Mouse (Mus musculus) embryonic facial prominence, embryonic 15.5 days (tissue): ENCODE data around the gene U2af2. TPM values are rescaled to one million over a fixed set of nuclear protein-coding genes. Genes with fewer than 3 reads are reported as not detected.
"Not testable (repeated sequence)": the region's sequence is repeated elsewhere in the genome, so short reads cannot be mapped to it uniquely, and the experiment has no call there.

Experiments used
- ATAC-seq: fragments of 200-750 bp; cut with Nextera tagmentation; 2 replicates; pipeline ENCODE4 v1.8.0; 2017; ENCODE audit warnings: low read depth, moderate TSS enrichment; ENCODE audit not compliant: insufficient number of reproducible peaks, low FRiP score, low TSS enrichment
- H3K27ac ChIP-seq: fragments of 300-500 bp; sonication (generic); replicated peaks from 2 replicates; pipeline ENCODE4 v1.5.1; 2015; ENCODE audit warnings: mild to moderate bottlenecking, inconsistent platforms
- H3K27me3 ChIP-seq: fragments of 300-500 bp; sonication (generic); 2 replicates; pipeline ENCODE4 v1.6.1; 2015; ENCODE audit warnings: inconsistent platforms
- H3K36me3 ChIP-seq: fragments of 300-500 bp; sonication (generic); 2 replicates; pipeline ENCODE4 v1.6.1; 2015; ENCODE audit warnings: mild to moderate bottlenecking, inconsistent platforms
- H3K4me1 ChIP-seq: fragments of 300-500 bp; sonication (generic); 2 replicates; pipeline ENCODE4 v1.6.1; 2015; ENCODE audit warnings: inconsistent platforms
- H3K4me2 ChIP-seq: fragments of 300-500 bp; sonication (generic); replicated peaks from 2 replicates; pipeline ENCODE4 v1.6.1; 2015; ENCODE audit warnings: mild to moderate bottlenecking, inconsistent platforms
- H3K4me3 ChIP-seq: fragments of 300-500 bp; sonication (generic); replicated peaks from 2 replicates; pipeline ENCODE4 v1.5.1; 2015; ENCODE audit warnings: mild to moderate bottlenecking, inconsistent platforms
- H3K9ac ChIP-seq: fragments of 300-500 bp; sonication (generic); 2 replicates; pipeline ENCODE4 v1.6.1; 2015; ENCODE audit warnings: inconsistent platforms
- H3K9me3 ChIP-seq: fragments of 300-500 bp; sonication (generic); replicated peaks from 2 replicates; pipeline ENCODE4 v1.6.1; 2016; ENCODE audit warnings: inconsistent platforms
- WGBS: fragments of 180-500 bp; shearing (Covaris S2); methylation state at CpG from one replicate; pipeline ENCODE4 v1.1.7; 2015; 5-methylcytosine and 5-hydroxymethylcytosine counted together
- polyA plus RNA-seq: library from polyadenylated mRNA; unstranded; fragments of >200 nt; fragmentation: Nextera tagmentation; extraction: Ambion mirVana; gene quantifications from 2 replicates; pipeline ENCODE4 v1.2.1, GENCODE M21; 2015

Gene U2af2
- polyA plus RNA-seq, 1 experiment from 2014 or later = 116 TPM

- no peak for ATAC-seq
- Histone ChIP-seq H3K27ac (no peak overlapping the region), H3K4me3 (no peak overlapping the region), H3K27me3 (no peaks in the 10 kb centered on the region), H3K9ac (no peak overlapping the region), H3K9me3 (no peaks in the 10 kb centered on the region), H3K36me3 (peaks cover 64% of the 10 kb centered on the region), H3K4me2 (no peak overlapping the region), H3K4me1 (peaks cover 19% of the 10 kb centered on the region)
- 87% methylated on average over 2 of the region's 2 CpGs for WGBS
Measured at GRCm38 (mm10) chr7:5076931-5077330, 15.0 kb downstream of the U2af2 start.

GRCm38 (mm10) chr7:5079365-5080009 lies 17.5 kb downstream of the U2af2 start:
- H3K36me3 ChIP-seq = peaks cover 38% of the 10 kb centered on the region
- peaks cover 26% of the 10 kb centered on the region for H3K4me1 ChIP-seq
- WGBS = 41% methylated on average over 8 of the region's 13 CpGs
- not testable (repeated sequence) for H3K27me3 ChIP-seq, H3K9me3 ChIP-seq, ATAC-seq, H3K9ac ChIP-seq
- peak overlapping the region; percentile 100 for H3K4me3 ChIP-seq
- peak overlapping the region; percentile 74 for H3K4me2 ChIP-seq
- peak overlapping the region; percentile 95 for H3K27ac ChIP-seq

- Histone ChIP-seq H3K4me1 (peaks cover 26% of the 10 kb centered on the region), H3K9me3 (no peaks in the 10 kb centered on the region), H3K4me2 (peak within 1 kb of the TSS; percentile 74), H3K4me3 (peak within 1 kb of the TSS; percentile 100), H3K9ac (peak within 1 kb of the TSS; percentile 100), H3K27ac (peak within 1 kb of the TSS; percentile 95), H3K36me3 (peaks cover 32% of the 10 kb centered on the region), H3K27me3 (no peaks in the 10 kb centered on the region)
- under 1% methylated on average over 81 of the region's 81 CpGs for WGBS
- peak; percentile 97 for ATAC-seq
Measured at GRCm38 (mm10) chr7:5080010-5080751, 18.2 kb downstream of the U2af2 start, which contains the start of gene Epn1. Gene Epn1, plus strand, starts transcription at chr7:5080235.

- Histone ChIP-seq H3K27me3 (no peaks in the 10 kb centered on the region), H3K4me1 (peaks cover 26% of the 10 kb centered on the region), H3K4me2 (peak overlapping the region; percentile 74), H3K27ac (peak overlapping the region; percentile 95), H3K9ac (peak overlapping the region; percentile 100), H3K4me3 (peak overlapping the region; percentile 100), H3K9me3 (no peaks in the 10 kb centered on the region), H3K36me3 (peaks cover 33% of the 10 kb centered on the region)
- WGBS = 10% methylated on average over 6 of the region's 6 CpGs
- no peak for ATAC-seq
Measured at GRCm38 (mm10) chr7:5080815-5081214, 18.9 kb downstream of the U2af2 start.

- Histone ChIP-seq H3K4me1 (peaks cover 26% of the 10 kb centered on the region), H3K27me3 (no peaks in the 10 kb centered on the region), H3K9ac (no peak overlapping the region), H3K4me2 (peak overlapping the region; percentile 74), H3K27ac (no peak overlapping the region), H3K9me3 (no peaks in the 10 kb centered on the region), H3K36me3 (peaks cover 33% of the 10 kb centered on the region), H3K4me3 (peak overlapping the region; percentile 100)
- WGBS = 61% methylated on average over 6 of the region's 6 CpGs
- ATAC-seq = no peak
Measured at GRCm38 (mm10) chr7:5081241-5081640, 19.3 kb downstream of the U2af2 start.

- ATAC-seq = no peak
- no peaks in the 10 kb centered on the region for H3K9me3 ChIP-seq
- H3K4me2 ChIP-seq = peak overlapping the region; percentile 74; the same call in 1 of the 2 replicates
- peaks cover 26% of the 10 kb centered on the region for H3K4me1 ChIP-seq
- H3K36me3 ChIP-seq = peaks cover 31% of the 10 kb centered on the region
- no peaks in the 10 kb centered on the region for H3K27me3 ChIP-seq
- no peak overlapping the region for H3K27ac ChIP-seq
- no peak overlapping the region for H3K9ac ChIP-seq
- H3K4me3 ChIP-seq = no peak overlapping the region
- 91% methylated on average over 2 of the region's 2 CpGs for WGBS
Measured at GRCm38 (mm10) chr7:5081939-5082338, 20.0 kb downstream of the U2af2 start.

- Histone ChIP-seq H3K9ac (no peak overlapping the region), H3K36me3 (peaks cover 37% of the 10 kb centered on the region)
- WGBS = 88% methylated on average over 18 of the region's 18 CpGs
Measured at GRCm38 (mm10) chr7:5083325-5084105, 21.6 kb downstream of the U2af2 start.

GRCm38 (mm10) chr7:5085512-5085911 lies 23.6 kb downstream of the U2af2 start:
- Histone ChIP-seq H3K4me3 (no peak overlapping the region), H3K9me3 (no peaks in the 10 kb centered on the region), H3K27me3 (no peaks in the 10 kb centered on the region), H3K36me3 (peaks cover 43% of the 10 kb centered on the region), H3K9ac (no peak overlapping the region), H3K27ac (no peak overlapping the region), H3K4me2 (no peak overlapping the region), H3K4me1 (peaks cover 20% of the 10 kb centered on the region)
- ATAC-seq = no peak
- 91% methylated on average over 1 of the region's 1 CpGs for WGBS

More at GRCm38 (mm10) chr7:5083325-5084105, 21.6 kb downstream of the U2af2 start:
- no peak overlapping the region for H3K4me3 ChIP-seq
- no peak overlapping the region for H3K27ac ChIP-seq
- no peak overlapping the region for H3K4me2 ChIP-seq
- peaks cover 26% of the 10 kb centered on the region for H3K4me1 ChIP-seq
- ATAC-seq = no peak
- H3K27me3 ChIP-seq = no peaks in the 10 kb centered on the region
- no peaks in the 10 kb centered on the region for H3K9me3 ChIP-seq

- WGBS = 79% methylated on average over 5 of the region's 5 CpGs
- Histone ChIP-seq H3K27me3 (no peaks in the 10 kb centered on the region), H3K9me3 (no peaks in the 10 kb centered on the region), H3K36me3 (peaks cover 55% of the 10 kb centered on the region), H3K9ac (no peak overlapping the region), H3K4me1 (0 out of 2 replicates have a peak, but pooled peaks cover 7% of the 10 kb centered on the region), H3K4me3 (no peak overlapping the region), H3K4me2 (no peak overlapping the region), H3K27ac (no peak overlapping the region)
- ATAC-seq = no peak
Measured at GRCm38 (mm10) chr7:5086921-5087440, 25.0 kb downstream of the U2af2 start.

- WGBS = 80% methylated on average over 4 of the region's 4 CpGs
- no peaks in the 10 kb centered on the region for H3K9me3 ChIP-seq
- H3K4me3 ChIP-seq = no peak overlapping the region
- H3K4me1 ChIP-seq = no peaks in the 10 kb centered on the region
- H3K36me3 ChIP-seq = peaks cover 64% of the 10 kb centered on the region
- H3K9ac ChIP-seq = no peak overlapping the region
- no peak overlapping the region for H3K4me2 ChIP-seq
- no peak overlapping the region for H3K27ac ChIP-seq
- ATAC-seq = no peak
- H3K27me3 ChIP-seq = no peaks in the 10 kb centered on the region
Measured at GRCm38 (mm10) chr7:5087886-5088285, 25.9 kb downstream of the U2af2 start.

- no peak for ATAC-seq
- WGBS = 95% methylated on average over 15 of the region's 15 CpGs
- H3K4me2 ChIP-seq = no peak overlapping the region
- no peaks in the 10 kb centered on the region for H3K9me3 ChIP-seq
- H3K27ac ChIP-seq = no peak overlapping the region
- peaks cover 83% of the 10 kb centered on the region for H3K36me3 ChIP-seq
- no peaks in the 10 kb centered on the region for H3K4me1 ChIP-seq
- H3K4me3 ChIP-seq = no peak overlapping the region
- H3K27me3 ChIP-seq = no peaks in the 10 kb centered on the region
- H3K9ac ChIP-seq = no peak overlapping the region
Measured at GRCm38 (mm10) chr7:5089853-5090252, 27.9 kb downstream of the U2af2 start.
